ENCODE assay signal across 14 mouse cellular contexts in the genomic region with DNA sequence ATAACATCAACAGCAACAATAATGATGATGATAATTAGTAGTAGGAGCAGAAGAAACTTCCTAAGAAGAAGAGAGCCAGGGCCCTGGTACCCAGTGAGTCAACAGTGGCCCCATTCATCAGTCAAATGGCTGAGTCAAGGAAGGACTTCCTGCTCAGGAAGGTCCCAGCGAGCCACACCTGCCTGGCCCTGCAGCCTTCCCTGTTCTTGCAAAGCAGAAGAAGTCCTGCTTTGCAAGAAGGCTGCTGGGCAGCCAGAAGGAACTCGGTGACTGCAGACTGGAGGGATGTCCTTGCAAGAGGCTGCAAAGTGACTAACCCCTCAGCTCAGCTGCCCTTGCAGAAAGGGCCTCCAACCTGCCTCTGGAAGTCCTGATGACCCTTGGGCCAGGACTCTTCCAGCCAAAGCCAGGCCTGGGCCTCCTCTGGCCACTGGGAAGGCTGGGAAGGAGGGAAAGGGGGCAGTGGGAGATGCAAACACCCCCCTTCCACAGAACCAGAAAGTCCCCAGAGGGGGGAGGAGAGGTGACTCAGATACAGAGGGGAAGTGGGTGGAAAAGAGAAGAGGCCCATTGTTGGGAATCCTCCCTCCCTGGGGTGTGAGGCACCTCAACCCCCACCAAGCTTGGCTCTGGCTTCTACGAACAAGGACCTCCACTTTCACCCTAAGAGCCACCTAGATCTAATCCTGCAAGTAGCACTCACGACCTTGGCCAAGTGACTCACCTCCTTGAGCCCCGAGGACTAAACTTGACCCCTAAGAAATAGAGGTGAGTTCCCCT. TPM values are rescaled to one million over a fixed set of nuclear protein-coding genes. Genes with fewer than 3 reads are reported as not detected.
A peak's percentile ranks its signal among the peaks of the same experiment; 100 is the strongest.
DNase-seq lines count a peak whose midpoint lies in the region; ATAC-seq and TF ChIP-seq lines count a peak whose summit lies in the region.
"Had no signal": no experiment of that assay in that cellular context is flagged by ENCODE, and none has a peak within 500 bp of the region (broad histone marks: within the 10 kb centered on the region; RNA-seq: fewer than 3 reads in every experiment).

No protein-coding gene starts in this region.

- TF ChIP-seq POLR2A in bone marrow, adult 2 months (IDR thresholded peaks at IDR 0.05; ENCODE audit: borderline replicate concordance, control insufficient read depth, low read depth, low read length) = no peak

- intact Hi-C loops in heart, postnatal 36 days (cut with DNase I) = loop anchor here (5.0 to 10.0 kb wide), 2 partner anchors 43 to 225 kb away; no protein-coding TSS in a partner anchor

- H3K36me3 ChIP-seq in liver, embryonic 15.5 days (replicated peaks) = peaks cover 25% of the 10 kb centered on the region
- H3K36me3 ChIP-seq in liver, embryonic 12.5 days = peaks cover 65% of the 10 kb centered on the region
- H3K36me3 ChIP-seq in megakaryocyte, embryonic 14.5 days (replicated peaks; ENCODE audit: low read length) = peaks cover 77% of the 10 kb centered on the region

- DNase-seq in heart, adult 11 months = peak; percentile 94
- no peak for DNase-seq in heart, postnatal 36 days
- no peak for DNase-seq in right cerebral cortex, postnatal 14 days
- no peak for DNase-seq in cerebellum, adult 9-10 months

- H3K4me2 ChIP-seq in liver, embryonic 15.5 days = no peak overlapping the region
- no peak overlapping the region for H3K4me2 ChIP-seq in liver, embryonic 12.5 days
- H3K4me2 ChIP-seq: embryonic facial prominence, embryonic 13.5 days had no signal

- ATAC-seq in liver, embryonic 15.5 days (ENCODE audit: insufficient read depth) = no peak
- ATAC-seq in liver, embryonic 12.5 days = no peak

- no peaks in the 10 kb centered on the region for H3K9me3 ChIP-seq in liver, embryonic 15.5 days (replicated peaks)
- H3K9me3 ChIP-seq in liver, embryonic 12.5 days (replicated peaks) = no peaks in the 10 kb centered on the region
- no peaks in the 10 kb centered on the region for H3K9me3 ChIP-seq in megakaryocyte, embryonic 14.5 days
- H3K9me3 ChIP-seq: embryonic facial prominence, embryonic 13.5 days; G1E had no signal

- H3K9ac ChIP-seq in liver, embryonic 15.5 days = 0 out of 2 replicates have a peak overlapping the region, but pooled peaks have one; percentile 12
- H3K9ac ChIP-seq in liver, embryonic 12.5 days = no peak overlapping the region
- H3K9ac ChIP-seq: embryonic facial prominence, embryonic 13.5 days had no signal

- H3K27ac ChIP-seq in liver, embryonic 15.5 days (replicated peaks) = peak overlapping the region; percentile 38; the same call in 1 of the 2 replicates
- no peak overlapping the region; the same call in 1 of the 2 replicates for H3K27ac ChIP-seq in liver, embryonic 12.5 days
- H3K27ac ChIP-seq in bone marrow, adult 2 months (ENCODE audit: control insufficient read depth, insufficient read depth, low read depth, low read length, poor library complexity) = peak overlapping the region; percentile 42; the same call in 1 of the 2 replicates
- H3K27ac ChIP-seq: kidney, postnatal 0 days had no signal

- H3K4me3 ChIP-seq in liver, embryonic 15.5 days (replicated peaks) = no peak overlapping the region
- no peak overlapping the region for H3K4me3 ChIP-seq in liver, embryonic 12.5 days
- no peak overlapping the region for H3K4me3 ChIP-seq in bone marrow, adult 2 months (replicated peaks; ENCODE audit: control insufficient read depth, low read depth, low read length)
- H3K4me3 ChIP-seq in megakaryocyte, embryonic 14.5 days (replicated peaks) = peak overlapping the region; percentile 67
- H3K4me3 ChIP-seq: embryonic facial prominence, embryonic 13.5 days had no signal

- TF ChIP-seq CTCF in bone marrow, adult 2 months (IDR thresholded peaks at IDR 0.05; ENCODE audit: control insufficient read depth, insufficient read depth, low read length) = no peak

- WGBS in liver, embryonic 15.5 days (ENCODE audit: insufficient replicate concordance) = 53% methylated on average over 5 of the region's 5 CpGs
- 61% methylated on average over 5 of the region's 5 CpGs for WGBS in liver, embryonic 12.5 days (ENCODE audit: insufficient replicate concordance)
- WGBS in bone marrow, adult 2 months = 53% methylated on average over 5 of the region's 5 CpGs

- peaks cover 79% of the 10 kb centered on the region for H3K4me1 ChIP-seq in liver, embryonic 15.5 days (replicated peaks)
- H3K4me1 ChIP-seq in liver, embryonic 12.5 days = peaks cover 63% of the 10 kb centered on the region
- peaks cover 4% of the 10 kb centered on the region for H3K4me1 ChIP-seq in bone marrow, adult 2 months (ENCODE audit: control insufficient read depth, insufficient read depth, low read length)
- H3K4me1 ChIP-seq in megakaryocyte, embryonic 14.5 days = peaks cover 78% of the 10 kb centered on the region

- H3K27me3 ChIP-seq in liver, embryonic 15.5 days = no peaks in the 10 kb centered on the region
- H3K27me3 ChIP-seq in liver, embryonic 12.5 days (replicated peaks) = no peaks in the 10 kb centered on the region
- no peaks in the 10 kb centered on the region for H3K27me3 ChIP-seq in megakaryocyte, embryonic 14.5 days (replicated peaks)
- H3K27me3 ChIP-seq: embryonic facial prominence, embryonic 13.5 days had no signal

RNA-seq across cellular contexts. Expression of gene Efhd2, which starts 5.1 kb away (rescaled TPM):
- total RNA-seq in heart, postnatal 36 days (2021) = 10 to 100 TPM; 20.4 to 21.3 TPM
- polyA plus RNA-seq in liver, embryonic 15.5 days (2015; fragmentation: Nextera tagmentation; extraction: Ambion mirVana) = 45.8 and 48.4 TPM in 2 replicates
- 75.0 and 75.6 TPM in 2 replicates for polyA plus RNA-seq in liver, embryonic 12.5 days (2016; fragmentation: Nextera tagmentation; extraction: Ambion mirVana)
- polyA plus RNA-seq in bone marrow, adult 2 months (2011; ENCODE audit: insufficient read depth, insufficient read length, low replicate concordance, missing spikeins) = 15.9 and 23.8 TPM in 2 replicates
- 34.7 and 93.3 TPM in 2 replicates for polyA plus RNA-seq in megakaryocyte, embryonic 14.5 days (2012; ENCODE audit: insufficient read depth, low replicate concordance)

RNA-seq across cellular contexts. Expression of gene Ctrc, which starts 23.5 kb away (rescaled TPM):
- total RNA-seq in heart, postnatal 36 days (2021) = not detected
- polyA plus RNA-seq in liver, embryonic 15.5 days (2015; fragmentation: Nextera tagmentation; extraction: Ambion mirVana) = not detected in 2 replicates
- not detected in 2 replicates for polyA plus RNA-seq in liver, embryonic 12.5 days (2016; fragmentation: Nextera tagmentation; extraction: Ambion mirVana)
- not detected in 2 replicates for polyA plus RNA-seq in bone marrow, adult 2 months (2011; ENCODE audit: insufficient read depth, insufficient read length, low replicate concordance, missing spikeins)
- polyA plus RNA-seq in megakaryocyte, embryonic 14.5 days (2012; ENCODE audit: insufficient read depth, low replicate concordance) = not detected in 2 replicates
- total RNA-seq: G1E; gastrocnemius, postnatal 36 days; left cerebral cortex, postnatal 25 days had no signal
- polyA plus RNA-seq: brain, embryonic 14.5 days; embryonic facial prominence, embryonic 13.5 days; G1E; kidney, postnatal 0 days had no signal

RNA-seq across cellular contexts. Expression of gene Cela2a, which starts 43.7 kb away (rescaled TPM):
- total RNA-seq in heart, postnatal 36 days (2021) = not detected
- polyA plus RNA-seq in liver, embryonic 15.5 days (2015; fragmentation: Nextera tagmentation; extraction: Ambion mirVana) = 0.14 and 3.3 TPM in 2 replicates
- not detected in 2 replicates for polyA plus RNA-seq in liver, embryonic 12.5 days (2016; fragmentation: Nextera tagmentation; extraction: Ambion mirVana)
- not detected in 2 replicates for polyA plus RNA-seq in bone marrow, adult 2 months (2011; ENCODE audit: insufficient read depth, insufficient read length, low replicate concordance, missing spikeins)
- polyA plus RNA-seq in megakaryocyte, embryonic 14.5 days (2012; ENCODE audit: insufficient read depth, low replicate concordance) = not detected in 2 replicates
- total RNA-seq: G1E; gastrocnemius, postnatal 36 days; left cerebral cortex, postnatal 25 days had no signal
- polyA plus RNA-seq: embryonic facial prominence, embryonic 13.5 days; G1E had no signal
